Mouse (Mus musculus) lung, postnatal 0 days (tissue): Measurements from ENCODE around the gene 1700020N01Rik. TPM values are rescaled to one million over a fixed set of nuclear protein-coding genes. Genes with fewer than 3 reads are reported as not detected.

Experiments
- ATAC-seq: fragments of 200-750 bp; cut with Nextera tagmentation; 2 replicates; pipeline ENCODE4 v1.8.0; 2017; ENCODE audit warnings: moderate library complexity
- DNase-seq: peaks from one replicate; pipeline ENCODE4 v3.0.0-alpha.2; 2016; ENCODE audit warnings: low spot score
- H3K27ac ChIP-seq: fragments of 300-500 bp; sonication (generic); 2 replicates; pipeline ENCODE4 v1.5.1; 2014; ENCODE audit warnings: antibody characterized with exemption, mild to moderate bottlenecking, low read length, mixed read lengths
- H3K27me3 ChIP-seq: fragments of 300-500 bp; sonication (generic); replicated peaks from 2 replicates; pipeline ENCODE4 v1.6.1; 2014; ENCODE audit warnings: low read length, mixed read lengths; ENCODE audit not compliant: insufficient read depth
- H3K36me3 ChIP-seq: fragments of 300-500 bp; sonication (generic); 2 replicates; pipeline ENCODE4 v1.6.1; 2014; ENCODE audit warnings: low read length, mixed read lengths; ENCODE audit not compliant: insufficient read depth
- H3K4me1 ChIP-seq: fragments of 300-500 bp; sonication (generic); 2 replicates; pipeline ENCODE4 v1.6.1; 2014; ENCODE audit warnings: antibody characterized with exemption, low read depth, low read length, mixed read lengths; ENCODE audit not compliant: insufficient read depth
- H3K4me2 ChIP-seq: fragments of 300-500 bp; sonication (generic); replicated peaks from 2 replicates; pipeline ENCODE4 v1.6.1; 2014; ENCODE audit warnings: low read depth, mild to moderate bottlenecking, low read length, moderate library complexity, mixed read lengths
- H3K4me3 ChIP-seq: fragments of 300-500 bp; sonication (generic); 2 replicates; pipeline ENCODE4 v1.5.1; 2014; ENCODE audit warnings: low read depth, low read length
- H3K9ac ChIP-seq: fragments of 300-500 bp; sonication (generic); replicated peaks from 2 replicates; pipeline ENCODE4 v1.6.1; 2014; ENCODE audit warnings: low read depth, mild to moderate bottlenecking
- H3K9me3 ChIP-seq: fragments of 300-500 bp; sonication (generic); 2 replicates; pipeline ENCODE4 v1.6.1; 2016; ENCODE audit warnings: low read length, mixed read lengths
- CTCF ChIP-seq: IDR thresholded peaks from 2 replicates; pipeline ENCODE4 v1.5.1; 2016; ENCODE audit warnings: antibody characterized with exemption, mild to moderate bottlenecking
- EP300 ChIP-seq: IDR thresholded peaks from 2 replicates; pipeline ENCODE4 v1.6.1; 2016; ENCODE audit warnings: antibody characterized with exemption, mild to moderate bottlenecking, control low read depth
- WGBS: fragments of 180-500 bp; shearing (Covaris S2); extraction: QIAGEN DNeasy Blood & Tissue Kit; methylation state at CpG from one replicate; pipeline ENCODE4 v1.1.7; 2014; 5-methylcytosine and 5-hydroxymethylcytosine counted together
- polyA plus RNA-seq: library from polyadenylated mRNA; unstranded; fragments of >200 nt; fragmentation: Nextera tagmentation; extraction: Ambion mirVana; gene quantifications from 2 replicates; pipeline ENCODE4 v1.2.1, GENCODE M21; 2015

1700020N01Rik gene
- polyA plus RNA-seq, 1 experiment from 2014 or later: 0.11 TPM

DNA sequence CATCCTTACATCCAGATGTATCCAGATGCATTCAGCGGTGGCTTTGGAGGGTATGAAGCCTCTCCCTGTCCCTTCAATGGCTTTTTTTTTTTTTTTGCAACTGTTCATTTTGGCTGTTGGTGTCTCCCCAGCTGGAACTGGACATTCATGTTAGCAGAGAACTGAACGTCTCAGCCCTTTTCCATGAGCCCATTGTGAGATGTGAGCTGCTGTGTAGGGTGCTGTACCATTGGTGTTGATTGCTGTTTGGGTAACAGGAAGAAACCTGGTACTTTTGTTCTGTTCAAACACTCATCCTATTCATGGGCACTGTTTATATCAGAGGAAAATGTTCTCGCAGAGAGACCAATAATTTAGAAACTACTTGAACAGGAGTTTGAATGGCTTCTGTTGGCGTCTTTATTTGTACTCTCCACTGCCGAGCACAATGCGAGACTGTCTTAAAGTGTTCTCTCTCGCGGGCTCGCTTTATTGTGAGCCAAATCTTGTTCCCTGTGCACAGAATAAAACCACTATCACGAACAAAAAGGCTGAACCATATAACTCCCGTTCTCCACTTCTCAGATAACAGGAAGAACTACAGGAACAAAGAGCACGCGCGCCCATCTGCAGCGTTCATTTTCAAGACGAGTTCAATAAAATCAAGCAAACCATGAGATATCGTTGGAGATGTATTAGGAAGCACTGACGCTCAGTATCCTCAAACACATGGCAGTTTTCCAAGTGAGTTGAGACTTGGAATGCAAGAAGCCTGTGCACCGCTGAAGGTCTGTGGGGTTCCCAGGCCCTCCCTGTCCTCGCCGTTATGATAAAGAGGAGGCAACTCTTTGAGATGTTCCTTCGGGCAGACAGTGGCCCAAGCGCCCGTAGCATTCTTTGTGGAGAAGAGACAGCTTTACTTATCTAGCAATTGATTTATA is 59.7 kb downstream of the 1700020N01Rik start:
- H3K4me1 ChIP-seq: no peaks in the 10 kb centered on the region
- H3K36me3 ChIP-seq: no peaks in the 10 kb centered on the region
- ATAC-seq (no peak), DNase-seq (no peak)
- no peak overlapping the region for H3K4me3 ChIP-seq
- H3K9ac ChIP-seq: no peak overlapping the region
- H3K4me2 ChIP-seq: no peak overlapping the region
- 67% methylated on average over 24 of the region's 24 CpGs for WGBS
- no peaks in the 10 kb centered on the region for H3K27me3 ChIP-seq
- no peak for TF ChIP-seq CTCF
- TF ChIP-seq EP300: no peak
- H3K27ac ChIP-seq: no peak overlapping the region
- H3K9me3 ChIP-seq: no peaks in the 10 kb centered on the region

- no peak overlapping the region for H3K9ac ChIP-seq
- no peak overlapping the region for H3K4me3 ChIP-seq
- H3K4me1 ChIP-seq: no peaks in the 10 kb centered on the region
- no peak overlapping the region for H3K4me2 ChIP-seq
- no peak for DNase-seq
- no peak overlapping the region for H3K27ac ChIP-seq
- WGBS: 89% methylated on average over 7 of the region's 7 CpGs
- no peak for ATAC-seq
- no peaks in the 10 kb centered on the region for H3K9me3 ChIP-seq
- TF ChIP-seq EP300: no peak
- peak; percentile 8; the same call in 1 of the 2 replicates for TF ChIP-seq CTCF
- no peaks in the 10 kb centered on the region for H3K36me3 ChIP-seq
- no peaks in the 10 kb centered on the region for H3K27me3 ChIP-seq
These were observed 60.5 kb downstream of the 1700020N01Rik start for GRCm38 (mm10) chr10:21653469-21653868.

DNA sequence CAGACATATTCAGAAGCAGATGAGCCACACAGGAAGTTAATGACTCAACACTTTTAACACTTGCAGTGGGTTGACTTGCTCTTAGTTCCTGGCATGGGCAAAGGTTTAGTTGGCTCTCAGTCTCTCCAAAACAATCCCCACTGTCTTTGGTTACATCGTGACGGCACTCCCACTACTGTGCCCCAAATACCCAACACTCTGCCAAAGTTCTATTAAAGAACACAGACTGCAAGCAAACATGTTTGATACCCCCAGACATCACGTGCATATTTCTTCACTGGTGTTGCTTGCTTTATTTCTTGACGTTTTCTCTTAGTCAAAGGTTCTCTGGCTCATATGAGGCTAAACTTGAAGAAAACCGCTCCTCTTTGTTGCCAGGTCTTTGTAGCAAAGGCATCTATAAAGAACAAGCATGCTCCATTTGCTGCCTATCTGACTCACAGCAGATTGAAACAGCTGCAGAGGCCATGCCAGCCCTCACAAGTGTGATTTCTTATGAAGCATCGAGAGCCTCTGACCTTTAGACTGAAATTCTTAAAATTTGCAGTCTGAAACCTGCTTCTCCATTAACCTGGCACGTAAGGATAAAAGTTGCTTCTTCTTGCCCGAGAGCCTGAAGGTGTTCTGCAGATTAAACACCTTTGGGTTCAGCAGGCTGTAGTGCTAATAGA is 66.8 kb downstream of the 1700020N01Rik start:
- WGBS: 77% methylated on average over 8 of the region's 8 CpGs
- DNase-seq (no peak), ATAC-seq (no peak)
- Histone ChIP-seq H3K27ac (no peak overlapping the region), H3K9ac (no peak overlapping the region), H3K4me2 (no peak overlapping the region), H3K4me3 (no peak overlapping the region), H3K27me3 (no peaks in the 10 kb centered on the region), H3K4me1 (no peaks in the 10 kb centered on the region), H3K36me3 (no peaks in the 10 kb centered on the region), H3K9me3 (no peaks in the 10 kb centered on the region)
- TF ChIP-seq CTCF: no peak
- TF ChIP-seq EP300: no peak

DNA sequence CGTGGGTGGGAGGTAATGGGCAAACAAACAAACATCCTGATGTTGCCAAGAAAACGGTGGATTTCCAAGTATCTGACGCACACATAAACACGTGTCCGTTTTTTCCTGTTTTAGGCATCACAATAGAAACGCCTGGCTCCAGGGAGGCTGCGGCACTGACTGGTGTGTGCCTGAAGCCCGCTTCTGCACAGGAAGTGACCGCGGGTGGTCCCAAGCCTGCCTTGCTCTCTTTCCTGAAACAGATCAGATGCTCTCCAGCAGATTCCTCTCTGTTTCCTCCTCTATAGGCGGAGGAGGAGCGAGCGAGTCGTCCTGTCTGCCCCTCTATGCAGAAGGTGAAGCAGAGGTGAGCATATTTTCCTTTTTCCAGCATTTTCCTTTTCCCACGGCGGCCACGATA is 76.0 kb downstream of the 1700020N01Rik start:
- Histone ChIP-seq H3K9ac (no peak overlapping the region), H3K27me3 (no peaks in the 10 kb centered on the region), H3K9me3 (no peaks in the 10 kb centered on the region), H3K4me2 (peak overlapping the region; percentile 19; the same call in 1 of the 2 replicates), H3K4me1 (no peaks in the 10 kb centered on the region), H3K4me3 (no peak overlapping the region), H3K36me3 (no peaks in the 10 kb centered on the region), H3K27ac (peak overlapping the region; percentile 71)
- peak; percentile 93 for ATAC-seq
- WGBS: 30% methylated on average over 17 of the region's 17 CpGs
- peak; percentile 77 for DNase-seq
- TF ChIP-seq EP300: peak; percentile 96
- TF ChIP-seq CTCF: no peak

GRCm38 (mm10) chr10:21669750-21670161 is 76.8 kb downstream of the 1700020N01Rik start:
- peak; percentile 66 for ATAC-seq
- no peak overlapping the region for H3K4me3 ChIP-seq

GRCm38 (mm10) chr10:21670168-21670567 is 77.2 kb downstream of the 1700020N01Rik start:
- peak overlapping the region; percentile 69; the same call in 1 of the 2 replicates for H3K27ac ChIP-seq
- H3K4me3 ChIP-seq: no peak overlapping the region
- H3K4me2 ChIP-seq: no peak overlapping the region
- H3K27me3 ChIP-seq: no peaks in the 10 kb centered on the region
- no peak for ATAC-seq
- DNase-seq: no peak
- H3K9ac ChIP-seq: no peak overlapping the region
- WGBS: 77% methylated on average over 5 of the region's 5 CpGs
- no peak for TF ChIP-seq CTCF
- TF ChIP-seq EP300: no peak
- H3K4me1 ChIP-seq: no peaks in the 10 kb centered on the region
- no peaks in the 10 kb centered on the region for H3K9me3 ChIP-seq
- H3K36me3 ChIP-seq: no peaks in the 10 kb centered on the region

More at GRCm38 (mm10) chr10:21669750-21670161, 76.8 kb downstream of the 1700020N01Rik start:
- Histone ChIP-seq H3K36me3 (no peaks in the 10 kb centered on the region), H3K4me2 (no peak overlapping the region), H3K27me3 (no peaks in the 10 kb centered on the region), H3K27ac (peak overlapping the region; percentile 71), H3K9ac (no peak overlapping the region), H3K4me1 (no peaks in the 10 kb centered on the region), H3K9me3 (no peaks in the 10 kb centered on the region)
- peak; percentile 99 for TF ChIP-seq EP300
- TF ChIP-seq CTCF: no peak
- peak; percentile 70 for DNase-seq
- WGBS: 44% methylated on average over 11 of the region's 11 CpGs

Other genes starting within 250 kb of the 1700020N01Rik start
- gene Aldh8a1, start 215.9 kb upstream of the 1700020N01Rik start, polyA plus RNA-seq: 0.07 and 0.12 TPM in 2 replicates